Mouse (Mus musculus) liver, embryonic 14.5 days (tissue): ENCODE measurements around the gene Ankrd12. TPM values are rescaled to one million over a fixed set of nuclear protein-coding genes. Genes with fewer than 3 reads are reported as not detected.
"Not testable (repeated sequence)": the region's sequence is repeated elsewhere in the genome, so short reads cannot be mapped to it uniquely, and the experiment has no call there.

Source experiments
- ATAC-seq: fragments of 200-750 bp; cut with Nextera tagmentation; 2 replicates; pipeline ENCODE4 v1.8.0; 2017; ENCODE audit warnings: moderate number of reproducible peaks, mild to moderate bottlenecking, moderate library complexity; ENCODE audit not compliant: insufficient read depth
- DNase-seq, 3 experiments: peaks; one replicate each; pipeline ENCODE4 v3.0.0-alpha.2; 2012 to 2013; ENCODE audit warnings: low read depth in 3 of 3, low spot score in 3 of 3
- H3K27ac ChIP-seq: fragments of 300-500 bp; sonication (generic); 2 replicates; pipeline ENCODE4 v1.5.1; 2014; ENCODE audit warnings: moderate library complexity, mild to moderate bottlenecking, control low read depth, inconsistent platforms
- H3K27me3 ChIP-seq: fragments of 300-500 bp; sonication (generic); 2 replicates; pipeline ENCODE4 v1.6.1; 2014; ENCODE audit warnings: mild to moderate bottlenecking, low read length, moderate library complexity; ENCODE audit not compliant: control insufficient read depth, insufficient read depth
- H3K36me3 ChIP-seq: fragments of 300-500 bp; sonication (generic); replicated peaks from 2 replicates; pipeline ENCODE4 v1.6.1; 2014; ENCODE audit warnings: low read depth; ENCODE audit not compliant: control insufficient read depth, insufficient read depth
- H3K4me1 ChIP-seq, 2 experiments: fragments of 200-500 bp in 1 of 2; fragments of 300-500 bp in 1 of 2; sonication (generic) in 1 of 2; replicated peaks; 2 replicates each; pipeline ENCODE4 v1.6.1; 2012 to 2014; ENCODE audit warnings: antibody characterized with exemption in 1 of 2, inconsistent platforms in 1 of 2, low read length in 1 of 2; ENCODE audit not compliant: control insufficient read depth in 2 of 2, insufficient read depth in 2 of 2
- H3K4me2 ChIP-seq: fragments of 300-500 bp; sonication (generic); 2 replicates; pipeline ENCODE4 v1.6.1; 2014; ENCODE audit warnings: low read depth, mild to moderate bottlenecking, control low read depth, moderate library complexity
- H3K4me3 ChIP-seq, 2 experiments: fragments of 200-500 bp in 1 of 2; fragments of 300-500 bp in 1 of 2; sonication (generic) in 1 of 2; 2 replicates each; pipeline ENCODE4 v1.5.1; 2012 to 2014; ENCODE audit warnings: low read depth in 2 of 2, low read length in 2 of 2, mild to moderate bottlenecking in 2 of 2, control low read depth in 1 of 2, inconsistent platforms in 1 of 2, moderate library complexity in 1 of 2; ENCODE audit not compliant: insufficient read depth in 1 of 2
- H3K9ac ChIP-seq: fragments of 300-500 bp; sonication (generic); replicated peaks from 2 replicates; pipeline ENCODE4 v1.6.1; 2014; ENCODE audit warnings: mild to moderate bottlenecking, control low read depth, moderate library complexity
- H3K9me3 ChIP-seq: fragments of 300-500 bp; sonication (generic); 2 replicates; pipeline ENCODE4 v1.6.1; 2016; ENCODE audit warnings: low read length, mixed read lengths; ENCODE audit not compliant: control insufficient read depth
- CTCF ChIP-seq: IDR thresholded peaks from 2 replicates; pipeline ENCODE4 v1.5.1; 2016; ENCODE audit warnings: antibody characterized with exemption, low read depth, control low read depth
- EP300 ChIP-seq: IDR thresholded peaks from 2 replicates; pipeline ENCODE4 v1.6.1; 2016; ENCODE audit warnings: antibody characterized with exemption, low read depth
- WGBS: fragments of 180-500 bp; shearing (Covaris S2); extraction: QIAGEN DNeasy Blood & Tissue Kit; methylation state at CpG from one replicate; pipeline ENCODE4 v1.1.7; 2014; ENCODE audit not compliant: insufficient replicate concordance; 5-methylcytosine and 5-hydroxymethylcytosine counted together
- polyA plus RNA-seq, 2 experiments: library from polyadenylated mRNA; depleted of rRNA in 1 of 2; stranded (reverse) in 1 of 2; unstranded in 1 of 2; fragments of >200 nt; fragmentation: Nextera tagmentation in 1 of 2; extraction: Ambion mirVana in 1 of 2; gene quantifications; 2 replicates each; pipeline versions ENCODE4 v1.2.1 to v1.2.3; 2012 to 2014

The Ankrd12 gene
- polyA plus RNA-seq, 2 experiments: 2.7 to 6.2 TPM

GRCm38 (mm10) chr17:66007892-66008291 lies 69.0 kb downstream of the Ankrd12 start:
- H3K9ac ChIP-seq: no peak overlapping the region
- TF ChIP-seq CTCF: no peak
- no peak for TF ChIP-seq EP300
- H3K27ac ChIP-seq: no peak overlapping the region
- no peak overlapping the region for H3K4me3 ChIP-seq
- 74% methylated on average over 5 of the region's 5 CpGs for WGBS
- DNase-seq (no peak), ATAC-seq (no peak)
- no peaks in the 10 kb centered on the region for H3K36me3 ChIP-seq
- H3K4me2 ChIP-seq: no peak overlapping the region
- H3K9me3 ChIP-seq: no peaks in the 10 kb centered on the region
- no peaks in the 10 kb centered on the region for H3K27me3 ChIP-seq
- H3K4me1 ChIP-seq: no peaks in the 10 kb centered on the region

DNA sequence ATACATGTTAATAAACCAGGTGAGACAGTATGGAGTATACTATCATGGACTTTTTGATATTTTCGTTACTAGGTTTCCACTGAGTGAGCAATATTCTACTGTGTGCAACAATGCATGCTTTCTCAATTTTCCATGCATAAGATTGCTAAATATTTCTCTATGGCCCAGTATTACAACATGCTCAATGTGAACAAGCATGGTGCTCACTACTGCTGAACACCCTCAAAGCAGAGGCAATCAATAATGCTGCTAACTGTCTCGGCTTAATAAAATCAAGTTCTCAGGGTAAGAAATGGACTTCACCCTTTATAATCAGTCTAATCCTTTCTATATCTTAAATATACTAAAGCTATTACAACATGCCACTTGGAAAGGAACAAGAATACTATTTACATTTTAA lies 69.4 kb downstream of the Ankrd12 start:
- Histone ChIP-seq H3K4me2 (no peak overlapping the region), H3K27me3 (no peaks in the 10 kb centered on the region), H3K27ac (no peak overlapping the region), H3K4me1 (no peaks in the 10 kb centered on the region), H3K36me3 (no peaks in the 10 kb centered on the region), H3K4me3 (no peak overlapping the region), H3K9me3 (no peaks in the 10 kb centered on the region), H3K9ac (no peak overlapping the region)
- WGBS: 74% methylated on average over 2 of the region's 2 CpGs
- DNase-seq: no peak
- TF ChIP-seq EP300 (no peak), CTCF (no peak)
- ATAC-seq: no peak

DNA sequence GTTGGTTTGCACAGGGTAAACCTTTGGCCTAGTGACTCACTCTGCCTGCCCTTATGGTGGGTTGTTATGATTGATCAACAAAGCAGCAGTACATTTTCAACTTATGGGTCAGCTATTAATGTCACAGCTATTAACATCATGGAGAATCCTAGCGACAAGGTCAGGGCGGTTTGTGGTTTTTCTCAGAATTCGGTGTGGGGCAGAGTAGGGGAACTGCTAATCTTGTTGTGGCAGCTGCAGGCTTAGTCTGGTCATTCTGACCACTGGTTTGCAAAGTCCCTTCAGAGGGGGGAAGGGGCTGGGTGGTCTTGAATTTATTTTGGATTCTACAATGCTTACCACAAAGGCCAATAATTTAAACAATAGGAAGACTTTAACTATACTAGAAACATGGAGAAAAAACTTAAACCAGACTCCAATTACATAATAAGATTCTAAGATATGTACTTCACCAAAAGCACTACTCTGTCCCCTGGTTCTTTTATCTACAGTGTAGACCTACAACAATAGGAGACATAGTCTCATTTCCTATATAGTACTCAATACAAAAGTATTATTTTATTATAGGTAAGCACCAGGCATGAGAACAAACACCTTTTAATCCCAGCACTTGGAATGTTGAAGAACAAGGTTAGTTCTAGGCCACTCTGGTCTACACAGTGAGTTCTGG lies 88.6 kb downstream of the Ankrd12 start:
- ATAC-seq (peak; percentile 79), DNase-seq (peak; percentile 39 to 52 (median 43))
- H3K36me3 ChIP-seq: no peaks in the 10 kb centered on the region
- TF ChIP-seq CTCF (no peak), EP300 (peak; percentile 53)
- no peaks in the 10 kb centered on the region for H3K9me3 ChIP-seq
- no peak overlapping the region for H3K4me3 ChIP-seq
- H3K9ac ChIP-seq: no peak overlapping the region
- H3K27ac ChIP-seq: no peak overlapping the region
- peak overlapping the region; percentile 18; the same call in 1 of the 2 replicates for H3K4me2 ChIP-seq
- 19% methylated on average over 3 of the region's 3 CpGs for WGBS
- peaks cover 4 to 20% of the 10 kb centered on the region in 2 experiments; a peak in 2 of 4 replicates for H3K4me1 ChIP-seq
- no peaks in the 10 kb centered on the region for H3K27me3 ChIP-seq

GRCm38 (mm10) chr17:65976720-65977119 lies 100.2 kb downstream of the Ankrd12 start:
- not testable (repeated sequence) for DNase-seq, H3K4me3 ChIP-seq, H3K4me2 ChIP-seq, H3K27me3 ChIP-seq, H3K9ac ChIP-seq, H3K36me3 ChIP-seq, H3K9me3 ChIP-seq
- peak; percentile 69; the same call in 1 of the 2 replicates for ATAC-seq
- peak; percentile 38; the same call in 1 of the 2 replicates for TF ChIP-seq EP300
- peaks cover 10 to 18% of the 10 kb centered on the region in 2 experiments for H3K4me1 ChIP-seq
- peak overlapping the region; percentile 27 for H3K27ac ChIP-seq

- Histone ChIP-seq H3K9ac (no peak overlapping the region), H3K27ac (no peak overlapping the region), H3K4me1 (no peaks in the 10 kb centered on the region), H3K36me3 (no peaks in the 10 kb centered on the region), H3K27me3 (no peaks in the 10 kb centered on the region), H3K4me2 (no peak overlapping the region), H3K4me3 (no peak overlapping the region), H3K9me3 (no peaks in the 10 kb centered on the region)
- ATAC-seq (no peak), DNase-seq (no peak)
- 59% methylated on average over 11 of the region's 11 CpGs for WGBS
- TF ChIP-seq EP300 (no peak), CTCF (no peak)
Measured at GRCm38 (mm10) chr17:65967751-65968150, 109.1 kb downstream of the Ankrd12 start.
